Comparison of ENCODE assay signal across 19 mouse cellular contexts in the genomic region with DNA sequence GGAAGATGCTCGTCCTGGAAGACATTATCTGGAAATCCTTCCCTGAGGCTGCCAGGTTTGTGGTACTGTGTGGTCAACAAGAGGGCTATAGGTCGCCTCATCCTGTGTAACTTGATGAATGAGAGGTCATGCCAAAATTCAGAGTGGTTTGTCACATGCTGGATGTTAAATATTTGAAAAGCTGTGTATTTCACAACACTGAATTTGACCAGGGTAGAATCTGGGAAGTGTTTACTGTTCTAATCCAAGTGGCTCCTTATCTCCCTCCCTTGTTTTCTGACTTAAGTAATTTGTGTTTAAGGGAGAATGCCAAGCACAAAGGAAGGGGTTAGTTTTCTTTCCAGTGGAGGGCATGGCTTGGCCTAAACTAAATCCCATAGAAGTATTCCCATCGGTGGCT. TPM values are rescaled to one million over a fixed set of nuclear protein-coding genes. Genes with fewer than 3 reads are reported as not detected.
"Had no signal": no experiment of that assay in that cellular context is flagged by ENCODE, and none has a peak within 500 bp of the region (broad histone marks: within the 10 kb centered on the region; RNA-seq: fewer than 3 reads in every experiment).

No protein-coding gene starts in this region.

- ATAC-seq: hindbrain, postnatal 0 days; intestine, embryonic 15.5 days had no signal

- DNase-seq: kidney, adult 18-20 months; kidney, postnatal 10 days; kidney, postnatal 4 days; liver, embryonic 13.5 days; midbrain, embryonic 14.5 days; right cerebral cortex, adult 18-20 months; right cerebral cortex, postnatal 25 days; thymus, postnatal 25 days had no signal

- H3K27ac ChIP-seq: hindbrain, postnatal 0 days; intestine, embryonic 15.5 days; layer of hippocampus, adult 2 months; limb, embryonic 12.5 days; liver, embryonic 13.5 days; midbrain, embryonic 10.5 days; neural tube, embryonic 15.5 days; stomach, postnatal 0 days had no signal

- H3K9ac ChIP-seq: intestine, embryonic 15.5 days; limb, embryonic 12.5 days; liver, embryonic 13.5 days; neural tube, embryonic 15.5 days had no signal

- H3K4me3 ChIP-seq: intestine, embryonic 15.5 days; layer of hippocampus, adult 2 months; limb, embryonic 12.5 days; liver, embryonic 13.5 days; midbrain, embryonic 10.5 days; myocyte; neural tube, embryonic 15.5 days had no signal

- H3K9me3 ChIP-seq: intestine, embryonic 15.5 days; limb, embryonic 12.5 days; liver, embryonic 13.5 days; midbrain, embryonic 10.5 days; neural tube, embryonic 15.5 days had no signal

- H3K4me1 ChIP-seq: intestine, embryonic 15.5 days; limb, embryonic 12.5 days; midbrain, embryonic 10.5 days; neural tube, embryonic 15.5 days had no signal

- H3K4me2 ChIP-seq: intestine, embryonic 15.5 days; limb, embryonic 12.5 days; liver, embryonic 13.5 days; neural tube, embryonic 15.5 days had no signal

- H3K36me3 ChIP-seq: intestine, embryonic 15.5 days; limb, embryonic 12.5 days; liver, embryonic 13.5 days; midbrain, embryonic 10.5 days; neural tube, embryonic 15.5 days had no signal

- H3K27me3 ChIP-seq: intestine, embryonic 15.5 days; limb, embryonic 12.5 days; liver, embryonic 13.5 days; neural tube, embryonic 15.5 days had no signal

RNA-seq across cellular contexts. Expression of a gene that starts 18.3 kb away (rescaled TPM):
- total RNA-seq: hindbrain, postnatal 0 days; layer of hippocampus, adult 2 months; layer of hippocampus, postnatal 10 days; left cerebral cortex, postnatal 36 days; megakaryocyte, adult 5-6 weeks had no signal
- polyA plus RNA-seq: liver, embryonic 13.5 days had no signal
